In the genomic region with DNA sequence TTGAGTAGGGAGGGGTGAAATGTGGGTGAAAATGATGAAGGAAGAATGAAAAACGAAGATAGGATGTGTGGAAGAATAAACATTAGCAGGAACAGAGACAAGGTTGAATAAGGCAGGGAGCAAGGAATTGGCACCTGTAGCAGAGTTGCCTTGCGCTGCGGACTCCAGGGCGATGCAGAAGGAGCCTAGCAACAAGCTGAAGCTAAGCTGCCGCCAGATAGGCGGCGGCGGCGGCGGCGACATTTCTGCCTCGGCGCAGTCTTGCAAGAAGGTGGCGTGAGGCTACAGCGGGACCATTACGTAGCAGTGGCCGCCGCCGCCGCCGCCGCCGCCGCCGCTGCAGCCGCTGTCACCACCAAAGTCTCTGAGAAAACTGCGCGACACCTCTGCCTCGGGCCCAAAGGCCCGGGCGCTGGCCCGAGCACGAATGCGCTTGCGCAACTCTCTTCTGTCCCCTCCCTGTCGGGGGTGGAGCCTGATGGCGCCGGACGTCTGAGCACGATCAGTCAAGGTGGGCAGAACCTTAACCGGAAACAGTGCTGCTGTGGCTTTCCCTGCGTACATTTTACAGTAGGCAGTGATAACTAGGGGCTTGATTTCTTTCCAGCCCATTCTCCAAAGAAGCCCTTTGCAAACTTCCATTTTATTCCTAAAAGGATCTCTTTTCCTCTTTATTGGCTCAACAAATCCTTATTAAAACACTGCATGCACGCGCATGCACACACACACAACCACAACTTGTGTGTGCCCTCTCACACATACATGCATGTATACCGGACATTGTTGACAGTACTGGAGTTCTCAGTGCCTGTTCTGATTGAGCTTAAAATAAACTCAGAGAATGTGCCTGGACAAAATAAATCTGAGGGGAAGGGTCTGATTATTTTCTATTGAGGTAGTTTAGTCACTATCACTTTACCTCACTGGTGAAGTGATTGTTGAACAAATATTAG, we compare ENCODE assay signal across 8 mouse cellular contexts. TPM values are rescaled to one million over a fixed set of nuclear protein-coding genes. Genes with fewer than 3 reads are reported as not detected.
DNase-seq lines count a peak whose midpoint lies in the region; ATAC-seq and TF ChIP-seq lines count a peak whose summit lies in the region.

A gene (minus strand): TSS at position 424 of the 953 bp plus-strand sequence.

- DNase-seq in c-Kit-positive CD71-positive TER-119-positive erythroid progenitor cells, embryonic 14.5 days (ENCODE audit: low spot score) = peak; percentile 76
- DNase-seq in heart, postnatal 10 days = peak; percentile 87 to 88
- peak; percentile 43 for DNase-seq in large intestine, adult 2 months (ENCODE audit: low read depth, low spot score)
- peak; percentile 83 for DNase-seq in liver, postnatal 0 days
- peak; percentile 86 for DNase-seq in testis, postnatal 10 days (ENCODE audit: low spot score)

- ATAC-seq in forebrain, embryonic 13.5 days = peak; percentile 97
- peak; percentile 99 for ATAC-seq in liver, postnatal 0 days
- ATAC-seq in neural tube, embryonic 14.5 days (ENCODE audit: low read depth) = peak; percentile 97

- no peaks in the 10 kb centered on the region for H3K9me3 ChIP-seq in E14TG2a.4 (ENCODE audit: low read length)
- no peaks in the 10 kb centered on the region for H3K9me3 ChIP-seq in forebrain, embryonic 13.5 days (replicated peaks)
- H3K9me3 ChIP-seq in liver, postnatal 0 days (ENCODE audit: low read length) = no peaks in the 10 kb centered on the region
- no peaks in the 10 kb centered on the region for H3K9me3 ChIP-seq in neural tube, embryonic 14.5 days (ENCODE audit: control insufficient read depth, low read length)

- peak within 1 kb of the TSS; percentile 58 for H3K9ac ChIP-seq in forebrain, embryonic 13.5 days
- H3K9ac ChIP-seq in liver, postnatal 0 days (replicated peaks) = peak within 1 kb of the TSS; percentile 55; the same call in 1 of the 2 replicates
- peak within 1 kb of the TSS; percentile 52 for H3K9ac ChIP-seq in neural tube, embryonic 14.5 days (replicated peaks; ENCODE audit: low read depth, low read length)

- H3K4me3 ChIP-seq in E14TG2a.4 (replicated peaks; ENCODE audit: low read length) = peak within 1 kb of the TSS; percentile 76
- peak within 1 kb of the TSS; percentile 48 for H3K4me3 ChIP-seq in forebrain, embryonic 13.5 days
- peak within 1 kb of the TSS; percentile 52 for H3K4me3 ChIP-seq in liver, postnatal 0 days (ENCODE audit: low read depth, low read length)
- peak within 1 kb of the TSS; percentile 46 for H3K4me3 ChIP-seq in neural tube, embryonic 14.5 days (ENCODE audit: low read depth, low read length)

- no peaks in the 10 kb centered on the region for H3K27me3 ChIP-seq in E14TG2a.4 (ENCODE audit: insufficient read depth, low read length)
- H3K27me3 ChIP-seq in forebrain, embryonic 13.5 days = no peaks in the 10 kb centered on the region
- no peaks in the 10 kb centered on the region for H3K27me3 ChIP-seq in liver, postnatal 0 days (ENCODE audit: insufficient read depth, low read length)
- H3K27me3 ChIP-seq in neural tube, embryonic 14.5 days (ENCODE audit: control insufficient read depth, insufficient read depth, low read length) = no peaks in the 10 kb centered on the region

- no peak for TF ChIP-seq CTCF in E14TG2a.4 (conservative IDR thresholded peaks at IDR 0.05; ENCODE audit: low read length)
- no peak for TF ChIP-seq CTCF in liver, postnatal 0 days (IDR thresholded peaks at IDR 0.05; ENCODE audit: low read depth)

- no peak within 1 kb of the TSS for H3K27ac ChIP-seq in forebrain, embryonic 13.5 days
- no peak within 1 kb of the TSS for H3K27ac ChIP-seq in liver, postnatal 0 days (ENCODE audit: low read depth)
- peak within 1 kb of the TSS; percentile 64 for H3K27ac ChIP-seq in neural tube, embryonic 14.5 days (ENCODE audit: low read depth, low read length)

- no peak for TF ChIP-seq EP300 in liver, postnatal 0 days (IDR thresholded peaks at IDR 0.05; ENCODE audit: low read depth)

- intact Hi-C loops in heart, postnatal 10 days (cut with DNase I) = loop anchor here (5.0 kb wide), 1 partner anchor 212 kb away; no protein-coding TSS in a partner anchor

- H3K4me2 ChIP-seq in forebrain, embryonic 13.5 days = peak within 1 kb of the TSS; percentile 54
- H3K4me2 ChIP-seq in liver, postnatal 0 days (ENCODE audit: low read depth, low read length) = peak within 1 kb of the TSS; percentile 67
- H3K4me2 ChIP-seq in neural tube, embryonic 14.5 days (ENCODE audit: low read depth, low read length) = peak within 1 kb of the TSS; percentile 53

- H3K36me3 ChIP-seq in E14TG2a.4 (ENCODE audit: insufficient read depth, low read length) = no peaks in the 10 kb centered on the region; the same call in 1 of the 2 replicates
- H3K36me3 ChIP-seq in forebrain, embryonic 13.5 days (ENCODE audit: poor library complexity, severe bottlenecking) = peaks cover 7% of the 10 kb centered on the region
- H3K36me3 ChIP-seq in liver, postnatal 0 days (replicated peaks; ENCODE audit: insufficient read depth, low read length) = no peaks in the 10 kb centered on the region
- H3K36me3 ChIP-seq in neural tube, embryonic 14.5 days (ENCODE audit: control insufficient read depth, insufficient read depth, low read length) = 0 out of 2 replicates have a peak, but pooled peaks cover 2% of the 10 kb centered on the region

- H3K4me1 ChIP-seq in E14TG2a.4 (replicated peaks; ENCODE audit: low read depth, low read length) = peaks cover 12% of the 10 kb centered on the region; the same call in 1 of the 2 replicates
- H3K4me1 ChIP-seq in forebrain, embryonic 13.5 days = peaks cover 8% of the 10 kb centered on the region
- no peaks in the 10 kb centered on the region for H3K4me1 ChIP-seq in liver, postnatal 0 days (ENCODE audit: insufficient read depth)
- H3K4me1 ChIP-seq in neural tube, embryonic 14.5 days (ENCODE audit: control insufficient read depth, insufficient read depth, low read length) = no peaks in the 10 kb centered on the region

- 20% methylated on average over 38 of the region's 45 CpGs for WGBS in forebrain, embryonic 13.5 days
- 15% methylated on average over 45 of the region's 45 CpGs for WGBS in large intestine, adult 2 months
- WGBS in liver, postnatal 0 days (ENCODE audit: insufficient replicate concordance) = 15% methylated on average over 37 of the region's 45 CpGs
- WGBS in neural tube, embryonic 14.5 days = 17% methylated on average over 40 of the region's 45 CpGs

RNA-seq across cellular contexts. Expression of the gene that starts here (rescaled TPM):
- 10.1 and 10.3 TPM in 2 replicates for polyA plus RNA-seq in forebrain, embryonic 13.5 days (2015; fragmentation: Nextera tagmentation; extraction: Ambion mirVana)
- total RNA-seq in heart, postnatal 10 days (2021) = 10 to 100 TPM; 20.4 to 21.4 TPM
- 7.6 and 10.4 TPM in 2 replicates for polyA plus RNA-seq in large intestine, adult 2 months (2012; rRNA removed)
- polyA plus RNA-seq in liver, postnatal 0 days (2015; fragmentation: Nextera tagmentation; extraction: Ambion mirVana) = 0.65 and 0.81 TPM in 2 replicates
- polyA plus RNA-seq in neural tube, embryonic 14.5 days (2014; fragmentation: Nextera tagmentation; extraction: Ambion mirVana) = 18.4 and 19.0 TPM in 2 replicates

Comparison
In these comparisons a context has a peak if more than half of its experiments do, and no peak if none do; other contexts are left out.
1. Peak in DNase-seq, ATAC-seq, H3K4me3 ChIP-seq, H3K9ac ChIP-seq and H3K4me2 ChIP-seq in liver, postnatal 0 days; RNA of the gene not detected or under 1 TPM.